Mouse (Mus musculus) heart, adult 2 months (tissue): ENCODE data around the gene Islr. TPM values are rescaled to one million over a fixed set of nuclear protein-coding genes. Genes with fewer than 3 reads are reported as not detected.

ENCODE experiments used
- DNase-seq, 2 experiments: peaks; one replicate each; pipeline ENCODE4 v3.0.0; 2021
- H3K27ac ChIP-seq: fragments of 200-600 bp; 2 replicates; pipeline ENCODE4 v1.8.1; 2022
- H3K27me3 ChIP-seq: fragments of 200-500 bp; 2 replicates; pipeline ENCODE4 v1.6.1; 2012; ENCODE audit warnings: mild to moderate bottlenecking, low read length, inconsistent platforms, mixed read lengths; ENCODE audit not compliant: control insufficient read depth, insufficient read depth
- H3K36me3 ChIP-seq: fragments of 200-500 bp; 2 replicates; pipeline ENCODE4 v1.6.1; 2012; ENCODE audit warnings: low read length, inconsistent platforms; ENCODE audit not compliant: control insufficient read depth, insufficient read depth
- H3K4me1 ChIP-seq: fragments of 200-500 bp; 2 replicates; pipeline ENCODE4 v1.6.1; 2011; ENCODE audit warnings: low read length; ENCODE audit not compliant: control insufficient read depth, insufficient read depth
- H3K4me3 ChIP-seq: fragments of 200-600 bp; 2 replicates; pipeline ENCODE4 v1.8.1; 2022
- H3K79me2 ChIP-seq: fragments of 200-500 bp; replicated peaks from 2 replicates; pipeline ENCODE4 v1.6.1; 2012; ENCODE audit warnings: mild to moderate bottlenecking, inconsistent platforms, low read length, moderate library complexity, mixed read lengths; ENCODE audit not compliant: control insufficient read depth, insufficient read depth
- H3K9ac ChIP-seq: fragments of 200-500 bp; 2 replicates; pipeline ENCODE4 v1.6.1; 2012; ENCODE audit warnings: low read depth, mild to moderate bottlenecking, control low read depth, inconsistent platforms, low read length, mixed read lengths
- CTCF ChIP-seq: fragments of 200-600 bp; IDR thresholded peaks from 2 replicates; pipeline ENCODE4 v1.8.1; 2022; ENCODE audit warnings: antibody characterized with exemption, mild to moderate bottlenecking, moderate library complexity
- EP300 ChIP-seq: fragments of 200-500 bp; IDR thresholded peaks from 2 replicates; pipeline ENCODE4 v1.6.1; 2011; ENCODE audit warnings: low read depth, low read length, control low read depth; ENCODE audit not compliant: insufficient read depth
- POLR2A ChIP-seq: fragments of 200-500 bp; IDR thresholded peaks from 2 replicates; pipeline ENCODE4 v1.6.1; 2011; ENCODE audit warnings: mild to moderate bottlenecking, low read depth, low read length, control low read depth; ENCODE audit not compliant: insufficient read depth
- WGBS: fragments of 180-500 bp; shearing (Covaris S2); methylation state at CpG from one replicate; pipeline ENCODE4 v1.1.7; 2018; 5-methylcytosine and 5-hydroxymethylcytosine counted together
- intact Hi-C: fragments of 180-260 bp; cut with DNase I; formaldehyde crosslinking; loops from one replicate; pipeline ENCODE4 v1.15.1; 2025
- polyA plus RNA-seq: library from polyadenylated mRNA; depleted of rRNA; stranded (reverse); fragments of >200 nt; gene quantifications from 2 replicates; pipeline ENCODE4 v1.2.3, GENCODE M21; 2012
- total RNA-seq, 2 experiments: library from RNA; stranded (reverse); gene quantifications; 2 replicates each; pipeline ENCODE4 v1.2.3; 2021

The Islr gene
- total and polyA plus RNA-seq, 3 experiments, result 19.1 to 100.0 (median 29.8) TPM

DNA sequence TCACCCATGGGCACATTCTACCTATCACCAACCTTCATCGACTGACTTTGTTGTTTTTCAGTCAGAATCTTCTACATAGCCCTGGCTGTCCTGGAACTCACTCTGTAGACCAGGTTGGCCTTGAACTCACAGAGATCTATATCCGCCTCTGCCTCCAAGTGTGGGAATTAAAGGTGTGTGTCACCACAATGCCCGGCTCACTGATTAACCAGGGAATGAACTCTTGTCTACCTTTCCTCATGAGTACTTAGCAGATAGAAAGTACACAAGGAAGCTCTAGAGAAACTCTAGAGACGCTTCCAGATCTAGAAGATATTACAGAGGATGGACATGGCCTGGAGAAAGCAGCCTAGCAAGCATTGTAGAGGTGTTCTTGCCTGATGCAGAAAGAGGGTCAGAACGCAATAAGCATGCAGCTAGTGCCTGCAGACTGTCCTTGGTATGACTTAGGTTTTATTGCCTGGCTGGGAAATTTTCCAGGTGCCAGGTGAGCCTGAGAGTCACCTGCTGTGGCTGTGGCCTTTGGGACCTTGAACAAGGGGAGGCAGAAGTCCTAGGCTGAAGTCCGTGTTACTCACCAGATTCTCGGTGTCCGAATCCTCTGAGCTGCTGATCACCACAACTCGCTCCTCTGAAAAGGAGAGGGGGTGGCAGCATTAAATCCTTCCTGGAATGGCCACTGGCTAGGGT, 24.8 kb upstream of the Islr start:
- no peak overlapping the region for H3K4me3 ChIP-seq
- intact Hi-C loops, result no loop called here
- peaks cover 2% of the 10 kb centered on the region; the same call in 1 of the 2 replicates for H3K36me3 ChIP-seq
- no peaks in the 10 kb centered on the region for H3K27me3 ChIP-seq
- H3K4me1 ChIP-seq, result peaks cover 12% of the 10 kb centered on the region
- TF ChIP-seq POLR2A (no peak), CTCF (no peak)
- no peak overlapping the region for H3K9ac ChIP-seq
- 97% methylated on average over 9 of the region's 9 CpGs for WGBS
- DNase-seq, result no peak
- H3K27ac ChIP-seq, result no peak overlapping the region
- no peaks in the 10 kb centered on the region for H3K79me2 ChIP-seq

DNA sequence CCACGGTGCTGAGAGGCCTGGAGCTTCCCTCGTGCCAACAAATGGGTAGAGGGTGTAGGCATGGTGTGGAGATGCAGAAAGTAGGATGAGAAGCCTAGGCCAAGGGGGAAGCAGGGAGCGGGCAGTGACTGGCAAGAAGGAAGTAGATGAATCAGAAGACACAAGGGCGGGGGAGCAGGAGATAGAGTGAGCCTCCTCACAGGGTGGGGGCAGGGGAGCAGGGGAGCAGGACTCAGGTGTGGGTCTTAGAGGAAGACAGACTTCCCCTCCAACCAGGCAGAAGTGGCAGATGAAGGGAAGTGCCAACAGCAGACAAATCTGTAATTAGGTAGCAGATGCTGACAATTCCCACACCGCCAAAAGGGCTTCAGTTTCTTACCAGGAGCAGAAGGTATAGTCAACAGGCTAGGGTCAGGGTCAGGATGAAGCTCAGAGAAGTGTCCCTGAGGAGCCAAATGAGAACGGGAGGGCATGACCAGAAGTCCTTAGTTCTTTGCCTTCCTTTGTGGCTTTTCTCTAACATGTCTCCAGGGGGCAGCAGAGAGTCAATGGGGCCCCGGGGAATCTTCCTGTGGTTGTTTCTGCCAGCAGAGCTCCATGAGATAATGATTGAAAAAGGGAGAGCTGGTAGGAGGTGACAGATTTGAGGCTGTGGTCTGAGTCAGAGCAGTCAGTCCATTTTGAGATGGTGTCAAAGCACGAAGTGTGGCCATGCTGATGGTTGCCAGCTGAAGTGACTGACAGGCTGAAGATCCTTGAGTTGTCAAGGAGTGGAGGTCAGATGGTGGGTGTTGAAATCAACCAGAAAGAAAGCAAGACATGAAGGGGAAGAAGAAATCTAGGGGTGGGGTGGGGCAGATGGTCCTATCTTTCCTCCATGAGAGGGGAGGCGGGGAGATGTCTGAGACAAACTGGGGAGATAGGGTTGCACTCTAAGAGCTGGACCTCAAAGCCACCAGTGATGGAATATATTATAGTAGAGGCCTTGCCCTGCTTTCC, 22.1 kb upstream of the Islr start:
- Histone ChIP-seq H3K27me3 (no peaks in the 10 kb centered on the region), H3K36me3 (no peaks in the 10 kb centered on the region)
- 61% methylated on average over 9 of the region's 9 CpGs for WGBS

DNA sequence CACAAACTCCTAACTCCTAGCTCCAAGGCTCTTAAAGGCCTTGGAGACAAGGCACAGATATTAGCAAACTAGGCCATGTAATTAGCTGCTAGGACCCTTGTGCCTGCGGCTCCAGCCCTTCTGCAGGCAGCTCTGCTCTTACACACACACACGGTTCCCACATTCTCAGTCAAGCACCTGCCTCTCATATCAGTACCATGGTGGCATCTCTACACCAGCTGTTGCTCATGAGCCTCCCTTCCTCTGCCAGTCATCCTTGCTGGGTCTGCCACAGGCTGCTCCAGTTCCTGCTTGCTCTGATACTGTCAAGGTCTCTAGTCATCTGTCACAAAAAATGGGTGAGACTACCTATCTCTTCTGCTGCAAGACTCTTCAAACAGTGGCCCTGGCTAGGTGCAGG, 20.2 kb upstream of the Islr start:
- H3K79me2 ChIP-seq, result no peaks in the 10 kb centered on the region
- no peaks in the 10 kb centered on the region for H3K27me3 ChIP-seq
- H3K36me3 ChIP-seq, result no peaks in the 10 kb centered on the region
- H3K4me3 ChIP-seq, result no peak overlapping the region
- no peak for TF ChIP-seq CTCF
- no peak for TF ChIP-seq EP300
- no peak for TF ChIP-seq POLR2A
- DNase-seq, result no peak
- intact Hi-C loops, result no loop called here
- peaks cover 1% of the 10 kb centered on the region; the same call in 1 of the 2 replicates for H3K4me1 ChIP-seq
- H3K27ac ChIP-seq, result no peak overlapping the region
- WGBS, result 89% methylated on average over 2 of the region's 2 CpGs
- H3K9ac ChIP-seq, result no peak overlapping the region

More for the DNA sequence above, 22.1 kb upstream of the Islr start:
- H3K79me2 ChIP-seq, result no peaks in the 10 kb centered on the region
- TF ChIP-seq EP300 (no peak), POLR2A (no peak), CTCF (no peak)
- DNase-seq, result peak; percentile 52 to 59
- intact Hi-C loops, result loop anchor here (1.0 to 2.0 kb wide), 2 partner anchors 41 to 54 kb away; no protein-coding TSS in a partner anchor
- no peak overlapping the region for H3K4me3 ChIP-seq
- H3K9ac ChIP-seq, result no peak overlapping the region
- no peak overlapping the region for H3K27ac ChIP-seq
- peaks cover 1% of the 10 kb centered on the region; the same call in 1 of the 2 replicates for H3K4me1 ChIP-seq

DNA sequence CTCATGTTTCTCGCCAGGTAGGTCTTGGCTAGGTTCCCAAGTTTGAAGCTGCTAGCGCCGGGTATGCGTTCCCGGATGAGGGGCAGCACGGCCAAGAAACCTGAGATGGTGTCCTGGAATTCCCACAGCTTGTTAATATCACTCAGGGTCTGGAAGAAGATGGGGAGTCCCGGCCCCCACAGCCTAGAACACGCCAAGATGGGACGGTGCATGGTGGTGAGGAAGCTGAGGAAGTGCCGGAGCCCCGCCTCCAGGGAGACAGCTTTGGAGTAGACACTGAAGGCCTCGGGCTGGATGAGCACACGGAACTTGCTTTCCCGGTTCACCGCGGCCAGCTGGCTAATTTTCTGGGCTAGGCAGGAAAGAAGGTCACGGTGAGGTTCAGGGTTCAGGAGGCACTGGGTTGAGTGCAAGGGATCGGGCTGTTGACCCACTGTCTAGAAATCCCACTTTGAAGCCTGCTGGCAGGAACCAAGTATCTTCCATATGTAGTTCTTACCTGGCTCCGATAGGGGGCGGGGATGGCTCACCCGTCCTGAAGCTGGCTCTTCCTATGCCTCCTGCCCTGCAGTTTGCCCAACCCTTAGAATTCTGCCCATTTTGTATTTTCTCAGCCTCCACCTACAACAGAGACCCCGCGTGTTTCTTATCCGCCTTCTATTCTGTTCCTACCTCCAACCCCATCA, 16.3 kb upstream of the Islr start:
- peak; percentile 79 for TF ChIP-seq CTCF
- 0 out of 2 replicates have a peak, but pooled peaks have one; percentile 37 for TF ChIP-seq EP300
- no peak for TF ChIP-seq POLR2A
- Histone ChIP-seq H3K36me3 (no peaks in the 10 kb centered on the region), H3K27me3 (no peaks in the 10 kb centered on the region), H3K27ac (no peak overlapping the region), H3K79me2 (no peaks in the 10 kb centered on the region), H3K4me3 (no peak overlapping the region), H3K4me1 (no peaks in the 10 kb centered on the region), H3K9ac (no peak overlapping the region)
- intact Hi-C loops, result no loop called here
- WGBS, result 68% methylated on average over 24 of the region's 24 CpGs
- DNase-seq, result no peak

DNA sequence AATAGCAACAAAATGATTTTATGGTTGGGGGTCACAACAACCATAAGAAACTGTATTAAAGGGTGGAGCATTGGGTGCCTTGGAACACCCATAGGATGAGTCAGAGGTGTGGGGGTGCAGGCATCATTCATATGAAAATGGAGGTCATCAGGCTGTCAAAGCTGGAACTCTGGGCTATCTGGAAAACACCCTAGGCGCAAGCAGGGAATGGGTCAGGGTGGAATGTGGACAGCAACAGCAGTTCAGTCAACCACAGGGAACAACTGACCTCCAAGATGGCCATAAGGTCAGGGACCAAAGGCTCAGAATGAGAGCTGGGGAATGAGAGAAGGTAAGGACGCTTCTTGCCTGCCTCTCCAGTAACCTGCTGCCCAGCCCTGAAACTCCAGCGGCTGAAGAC, 14.4 kb upstream of the Islr start:
- no peak for DNase-seq
- Histone ChIP-seq H3K36me3 (no peaks in the 10 kb centered on the region), H3K27ac (no peak overlapping the region), H3K27me3 (no peaks in the 10 kb centered on the region), H3K4me1 (no peaks in the 10 kb centered on the region; the same call in 1 of the 2 replicates), H3K9ac (no peak overlapping the region), H3K79me2 (no peaks in the 10 kb centered on the region), H3K4me3 (no peak overlapping the region)
- TF ChIP-seq EP300 (no peak), POLR2A (no peak), CTCF (no peak)
- 95% methylated on average over 3 of the region's 3 CpGs for WGBS
- intact Hi-C loops, result no loop called here
